Mouse (Mus musculus): Measurements from ENCODE around the gene Srsf12. TPM values are rescaled to one million over a fixed set of nuclear protein-coding genes. Genes with fewer than 3 reads are reported as not detected.

The Srsf12 gene
- polyA plus RNA-seq, 1 experiment = not detected

- TF ChIP-seq CTCF (IDR thresholded peaks at IDR 0.05; ENCODE audit: low read depth, low read length) (no peak), POLR2A (IDR thresholded peaks at IDR 0.05; ENCODE audit: borderline replicate concordance, low read depth, low read length) (peak; percentile 64; the same call in 1 of the 2 replicates)
- peak overlapping the region; percentile 87 for H3K4me3 ChIP-seq (ENCODE audit: insufficient read depth, low read length)
- peaks cover 45% of the 10 kb centered on the region for H3K4me1 ChIP-seq (ENCODE audit: control insufficient read depth, insufficient read depth, low read length)
- H3K27ac ChIP-seq (ENCODE audit: insufficient read depth, low read depth, low read length) = peak overlapping the region; percentile 97
These were observed 39.5 kb downstream of the Srsf12 start for GRCm38 (mm10) chr4:33248062-33248889.

GRCm38 (mm10) chr4:33248915-33249314, 40.1 kb downstream of the Srsf12 start:
- Histone ChIP-seq H3K4me3 (ENCODE audit: insufficient read depth, low read length) (peak overlapping the region; percentile 49), H3K4me1 (ENCODE audit: control insufficient read depth, insufficient read depth, low read length) (peaks cover 50% of the 10 kb centered on the region), H3K27ac (ENCODE audit: insufficient read depth, low read depth, low read length) (peak overlapping the region; percentile 87)
- TF ChIP-seq CTCF (IDR thresholded peaks at IDR 0.05; ENCODE audit: low read depth, low read length) = no peak
- no peak for TF ChIP-seq POLR2A (IDR thresholded peaks at IDR 0.05; ENCODE audit: borderline replicate concordance, low read depth, low read length)

- no peak for TF ChIP-seq POLR2A (IDR thresholded peaks at IDR 0.05; ENCODE audit: borderline replicate concordance, low read depth, low read length)
- no peak for TF ChIP-seq CTCF (IDR thresholded peaks at IDR 0.05; ENCODE audit: low read depth, low read length)
- H3K4me3 ChIP-seq (ENCODE audit: insufficient read depth, low read length) = no peak overlapping the region
- peak overlapping the region; percentile 87; the same call in 1 of the 2 replicates for H3K27ac ChIP-seq (ENCODE audit: insufficient read depth, low read depth, low read length)
- H3K4me1 ChIP-seq (ENCODE audit: control insufficient read depth, insufficient read depth, low read length) = peaks cover 53% of the 10 kb centered on the region
These were observed 41.0 kb downstream of the Srsf12 start for GRCm38 (mm10) chr4:33249716-33250230.

GRCm38 (mm10) chr4:33250867-33251266, 42.1 kb downstream of the Srsf12 start:
- Histone ChIP-seq H3K4me1 (ENCODE audit: control insufficient read depth, insufficient read depth, low read length) (peaks cover 49% of the 10 kb centered on the region), H3K27ac (ENCODE audit: insufficient read depth, low read depth, low read length) (peak overlapping the region; percentile 29), H3K4me3 (ENCODE audit: insufficient read depth, low read length) (no peak overlapping the region)
- TF ChIP-seq POLR2A (IDR thresholded peaks at IDR 0.05; ENCODE audit: borderline replicate concordance, low read depth, low read length) (no peak), CTCF (IDR thresholded peaks at IDR 0.05; ENCODE audit: low read depth, low read length) (no peak)

- TF ChIP-seq POLR2A (IDR thresholded peaks at IDR 0.05; ENCODE audit: borderline replicate concordance, low read depth, low read length) = no peak
- no peak for TF ChIP-seq CTCF (IDR thresholded peaks at IDR 0.05; ENCODE audit: low read depth, low read length)
- no peak overlapping the region for H3K27ac ChIP-seq (ENCODE audit: insufficient read depth, low read depth, low read length)
- H3K4me3 ChIP-seq (ENCODE audit: insufficient read depth, low read length) = no peak overlapping the region
- H3K4me1 ChIP-seq (ENCODE audit: control insufficient read depth, insufficient read depth, low read length) = peaks cover 49% of the 10 kb centered on the region
These were observed 45.9 kb downstream of the Srsf12 start for GRCm38 (mm10) chr4:33254706-33255105.

- Histone ChIP-seq H3K4me3 (ENCODE audit: insufficient read depth, low read length) (no peak overlapping the region), H3K4me1 (ENCODE audit: control insufficient read depth, insufficient read depth, low read length) (peaks cover 50% of the 10 kb centered on the region), H3K27ac (ENCODE audit: insufficient read depth, low read depth, low read length) (no peak overlapping the region)
- TF ChIP-seq CTCF (IDR thresholded peaks at IDR 0.05; ENCODE audit: low read depth, low read length) = no peak
- no peak for TF ChIP-seq POLR2A (IDR thresholded peaks at IDR 0.05; ENCODE audit: borderline replicate concordance, low read depth, low read length)
These were observed 48.6 kb downstream of the Srsf12 start for GRCm38 (mm10) chr4:33257263-33257964.

GRCm38 (mm10) chr4:33260311-33260710, 51.5 kb downstream of the Srsf12 start:
- TF ChIP-seq POLR2A (IDR thresholded peaks at IDR 0.05; ENCODE audit: borderline replicate concordance, low read depth, low read length) (no peak), CTCF (IDR thresholded peaks at IDR 0.05; ENCODE audit: low read depth, low read length) (no peak)
- peak overlapping the region; percentile 90 for H3K27ac ChIP-seq (ENCODE audit: insufficient read depth, low read depth, low read length)
- peaks cover 45% of the 10 kb centered on the region for H3K4me1 ChIP-seq (ENCODE audit: control insufficient read depth, insufficient read depth, low read length)
- no peak overlapping the region for H3K4me3 ChIP-seq (ENCODE audit: insufficient read depth, low read length)

GRCm38 (mm10) chr4:33261311-33261753, 52.5 kb downstream of the Srsf12 start:
- H3K27ac ChIP-seq (ENCODE audit: insufficient read depth, low read depth, low read length) = peak overlapping the region; percentile 90
- TF ChIP-seq CTCF (IDR thresholded peaks at IDR 0.05; ENCODE audit: low read depth, low read length) (no peak), POLR2A (IDR thresholded peaks at IDR 0.05; ENCODE audit: borderline replicate concordance, low read depth, low read length) (no peak)
- peaks cover 51% of the 10 kb centered on the region for H3K4me1 ChIP-seq (ENCODE audit: control insufficient read depth, insufficient read depth, low read length)
- H3K4me3 ChIP-seq (ENCODE audit: insufficient read depth, low read length) = peak overlapping the region; percentile 17

GRCm38 (mm10) chr4:33262897-33263296, 54.1 kb downstream of the Srsf12 start:
- Histone ChIP-seq H3K4me1 (ENCODE audit: control insufficient read depth, insufficient read depth, low read length) (peaks cover 52% of the 10 kb centered on the region), H3K4me3 (ENCODE audit: insufficient read depth, low read length) (no peak overlapping the region), H3K27ac (ENCODE audit: insufficient read depth, low read depth, low read length) (no peak overlapping the region)
- TF ChIP-seq POLR2A (IDR thresholded peaks at IDR 0.05; ENCODE audit: borderline replicate concordance, low read depth, low read length) (no peak), CTCF (IDR thresholded peaks at IDR 0.05; ENCODE audit: low read depth, low read length) (no peak)
